ENCODE assay signal across 8 mouse cellular contexts in genomic region chr5:107961438-107962251, GRCm38 (mm10). TPM values are rescaled to one million over a fixed set of nuclear protein-coding genes. Genes with fewer than 3 reads are reported as not detected.
DNase-seq lines count a peak whose midpoint lies in the region; ATAC-seq and TF ChIP-seq lines count a peak whose summit lies in the region.

No protein-coding gene starts in this region.

- H3K9me3 ChIP-seq in lung, embryonic 14.5 days (ENCODE audit: low read depth, low read length): no peaks in the 10 kb centered on the region
- no peaks in the 10 kb centered on the region for H3K9me3 ChIP-seq in forebrain, embryonic 16.5 days (ENCODE audit: control insufficient read depth, low read length)
- no peaks in the 10 kb centered on the region for H3K9me3 ChIP-seq in liver, embryonic 14.5 days (ENCODE audit: control insufficient read depth, low read length)

- no peak overlapping the region for H3K9ac ChIP-seq in lung, embryonic 14.5 days
- no peak overlapping the region for H3K9ac ChIP-seq in forebrain, embryonic 16.5 days (replicated peaks; ENCODE audit: low read depth, low read length)
- peak overlapping the region; percentile 47 for H3K9ac ChIP-seq in liver, embryonic 14.5 days (replicated peaks)

- TF ChIP-seq CTCF in lung, embryonic 14.5 days (IDR thresholded peaks at IDR 0.05; ENCODE audit: low read depth): no peak
- TF ChIP-seq CTCF in lung, adult 2 months (IDR thresholded peaks at IDR 0.05; ENCODE audit: insufficient read depth, low read length): no peak
- TF ChIP-seq CTCF in bone marrow, adult 2 months (IDR thresholded peaks at IDR 0.05; ENCODE audit: control insufficient read depth, insufficient read depth, low read length): no peak
- no peak for TF ChIP-seq CTCF in liver, embryonic 14.5 days (IDR thresholded peaks at IDR 0.05; ENCODE audit: low read depth)

- H3K4me1 ChIP-seq in lung, embryonic 14.5 days (ENCODE audit: insufficient read depth): peaks cover 10% of the 10 kb centered on the region
- peaks cover 10% of the 10 kb centered on the region for H3K4me1 ChIP-seq in lung, adult 2 months (ENCODE audit: control insufficient read depth, insufficient read depth, low read length)
- H3K4me1 ChIP-seq in bone marrow, adult 2 months (ENCODE audit: control insufficient read depth, insufficient read depth, low read length): peaks cover 6% of the 10 kb centered on the region
- H3K4me1 ChIP-seq in forebrain, embryonic 16.5 days (replicated peaks; ENCODE audit: control insufficient read depth, insufficient read depth, low read length): peaks cover 16% of the 10 kb centered on the region
- peaks cover 55 to 60% of the 10 kb centered on the region in 2 experiments for H3K4me1 ChIP-seq in liver, embryonic 14.5 days (replicated peaks; ENCODE audit: control insufficient read depth in 2 of 2, insufficient read depth in 2 of 2, low read length in 1 of 2)

- no peaks in the 10 kb centered on the region for H3K27me3 ChIP-seq in lung, embryonic 14.5 days (ENCODE audit: insufficient read depth, low read length)
- no peaks in the 10 kb centered on the region for H3K27me3 ChIP-seq in forebrain, embryonic 16.5 days (replicated peaks; ENCODE audit: control insufficient read depth, insufficient read depth, low read length)
- H3K27me3 ChIP-seq in liver, embryonic 14.5 days (ENCODE audit: control insufficient read depth, insufficient read depth, low read length): no peaks in the 10 kb centered on the region

- TF ChIP-seq EP300 in liver, embryonic 14.5 days (IDR thresholded peaks at IDR 0.05; ENCODE audit: low read depth): no peak

- peak; percentile 85 for DNase-seq in lung, embryonic 14.5 days
- no peak for DNase-seq in lung, adult 2 months
- no peak for DNase-seq in liver, embryonic 14.5 days (ENCODE audit: low read depth in 3 of 3, low spot score in 3 of 3)
- DNase-seq in spleen, postnatal 10 days (ENCODE audit: low spot score in 2 of 2): peak; percentile 45 to 50
- no peak for DNase-seq in c-Kit-positive CD71-positive TER-119-positive erythroid progenitor cells, embryonic 14.5 days (ENCODE audit: low spot score)

- no peak for TF ChIP-seq POLR2A in lung, adult 2 months (IDR thresholded peaks at IDR 0.05; ENCODE audit: borderline replicate concordance, extremely low read depth, low read depth, low read length)
- no peak for TF ChIP-seq POLR2A in bone marrow, adult 2 months (IDR thresholded peaks at IDR 0.05; ENCODE audit: borderline replicate concordance, control insufficient read depth, low read depth, low read length)

- H3K4me3 ChIP-seq in lung, embryonic 14.5 days (ENCODE audit: low read depth, low read length): no peak overlapping the region
- no peak overlapping the region for H3K4me3 ChIP-seq in lung, adult 2 months (replicated peaks; ENCODE audit: extremely low read depth, low read depth, low read length)
- H3K4me3 ChIP-seq in bone marrow, adult 2 months (replicated peaks; ENCODE audit: control insufficient read depth, low read depth, low read length): peak overlapping the region; percentile 52
- H3K4me3 ChIP-seq in forebrain, embryonic 16.5 days (replicated peaks; ENCODE audit: low read length): no peak overlapping the region
- H3K4me3 ChIP-seq in liver, embryonic 14.5 days (ENCODE audit: insufficient read depth in 1 of 2, low read depth in 2 of 2, low read length in 2 of 2): no peak overlapping the region

- no peak for ATAC-seq in lung, embryonic 14.5 days (ENCODE audit: insufficient read depth)
- peak; percentile 40 for ATAC-seq in forebrain, embryonic 16.5 days
- ATAC-seq in inflammation-experienced regulatory T-cells, adult 6 months: peak; percentile 66
- no peak; the same call in 1 of the 2 replicates for ATAC-seq in liver, embryonic 14.5 days (ENCODE audit: insufficient read depth)

- 35% methylated on average over 16 of the region's 16 CpGs for WGBS in lung, embryonic 14.5 days
- WGBS in lung, adult 2 months: 26% methylated on average over 16 of the region's 16 CpGs
- WGBS in bone marrow, adult 2 months: 9% methylated on average over 16 of the region's 16 CpGs
- WGBS in forebrain, embryonic 16.5 days: 46% methylated on average over 16 of the region's 16 CpGs
- WGBS in liver, embryonic 14.5 days (ENCODE audit: insufficient replicate concordance): 40% methylated on average over 16 of the region's 16 CpGs

- H3K27ac ChIP-seq in lung, embryonic 14.5 days (ENCODE audit: low read depth): no peak overlapping the region
- H3K27ac ChIP-seq in bone marrow, adult 2 months (ENCODE audit: control insufficient read depth, insufficient read depth, low read depth, low read length, poor library complexity): peak overlapping the region; percentile 62
- no peak overlapping the region for H3K27ac ChIP-seq in forebrain, embryonic 16.5 days (ENCODE audit: low read length)
- peak overlapping the region; percentile 73 for H3K27ac ChIP-seq in liver, embryonic 14.5 days

- peak overlapping the region; percentile 47 for H3K4me2 ChIP-seq in lung, embryonic 14.5 days
- peak overlapping the region; percentile 22 for H3K4me2 ChIP-seq in forebrain, embryonic 16.5 days (ENCODE audit: low read length)
- H3K4me2 ChIP-seq in liver, embryonic 14.5 days (ENCODE audit: low read depth): peak overlapping the region; percentile 72

- no peaks in the 10 kb centered on the region for H3K36me3 ChIP-seq in lung, embryonic 14.5 days (ENCODE audit: insufficient read depth)
- H3K36me3 ChIP-seq in forebrain, embryonic 16.5 days (ENCODE audit: control insufficient read depth, insufficient read depth): no peaks in the 10 kb centered on the region
- no peaks in the 10 kb centered on the region for H3K36me3 ChIP-seq in liver, embryonic 14.5 days (replicated peaks; ENCODE audit: control insufficient read depth, insufficient read depth, low read depth)

RNA-seq across cellular contexts. Expression of gene Fam69a, which starts 25.2 kb away (rescaled TPM):
- polyA plus RNA-seq in lung, embryonic 14.5 days (2014; fragmentation: Nextera tagmentation; extraction: Ambion mirVana): 20.0 and 22.6 TPM in 2 replicates
- 1.6 and 4.4 TPM in 2 replicates for polyA plus RNA-seq in lung, adult 2 months (2012; rRNA removed)
- polyA plus RNA-seq in bone marrow, adult 2 months (2011; ENCODE audit: insufficient read depth, insufficient read length, low replicate concordance, missing spikeins): 13.5 and 14.2 TPM in 2 replicates
- polyA plus RNA-seq in forebrain, embryonic 16.5 days (2015; fragmentation: Nextera tagmentation; extraction: Ambion mirVana): 38.7 and 43.2 TPM in 2 replicates
- 10 to 100 TPM; 68.5 to 100.0 (median 78.8) TPM for polyA plus RNA-seq in inflammation-experienced regulatory T-cells, adult 6 months (2017; shearing (Covaris generic))
- polyA plus RNA-seq in liver, embryonic 14.5 days (2012; rRNA removed): 0.88 and 1.8 TPM in 2 replicates
- polyA plus RNA-seq in liver, embryonic 14.5 days (2014; fragmentation: Nextera tagmentation; extraction: Ambion mirVana): 8.0 TPM in 2 replicates

Comparison
In these comparisons a context has a peak if more than half of its experiments do, and no peak if none do; other contexts are left out.
1. DNase-seq: peak in lung, embryonic 14.5 days (single experiment) and spleen, postnatal 10 days (2 of 2); none in lung, adult 2 months (single experiment), liver, embryonic 14.5 days (0 of 3) and c-Kit-positive CD71-positive TER-119-positive erythroid progenitor cells, embryonic 14.5 days (single experiment).
2. ATAC-seq: peak in forebrain, embryonic 16.5 days (single experiment) and inflammation-experienced regulatory T-cells, adult 6 months (single experiment); none in lung, embryonic 14.5 days (single experiment) and liver, embryonic 14.5 days (single experiment).
3. H3K27ac ChIP-seq: peak in bone marrow, adult 2 months (single experiment) and liver, embryonic 14.5 days (single experiment); none in lung, embryonic 14.5 days (single experiment) and forebrain, embryonic 16.5 days (single experiment).
4. H3K4me2 ChIP-seq: peak in every context shown above with its lines; median percentile 72 in liver, embryonic 14.5 days; 47 in lung, embryonic 14.5 days; 22 in forebrain, embryonic 16.5 days.